Mouse (Mus musculus): ENCODE data around the gene Mfn2. TPM values are rescaled to one million over a fixed set of nuclear protein-coding genes. Genes with fewer than 3 reads are reported as not detected.
A peak's percentile ranks its signal among the peaks of the same experiment; 100 is the strongest.
"Not testable (repeated sequence)": the region's sequence is repeated elsewhere in the genome, so short reads cannot be mapped to it uniquely, and the experiment has no call there.

The Mfn2 gene
- polyA plus RNA-seq, 1 experiment from 2014 or later, result 37.5 TPM

DNA sequence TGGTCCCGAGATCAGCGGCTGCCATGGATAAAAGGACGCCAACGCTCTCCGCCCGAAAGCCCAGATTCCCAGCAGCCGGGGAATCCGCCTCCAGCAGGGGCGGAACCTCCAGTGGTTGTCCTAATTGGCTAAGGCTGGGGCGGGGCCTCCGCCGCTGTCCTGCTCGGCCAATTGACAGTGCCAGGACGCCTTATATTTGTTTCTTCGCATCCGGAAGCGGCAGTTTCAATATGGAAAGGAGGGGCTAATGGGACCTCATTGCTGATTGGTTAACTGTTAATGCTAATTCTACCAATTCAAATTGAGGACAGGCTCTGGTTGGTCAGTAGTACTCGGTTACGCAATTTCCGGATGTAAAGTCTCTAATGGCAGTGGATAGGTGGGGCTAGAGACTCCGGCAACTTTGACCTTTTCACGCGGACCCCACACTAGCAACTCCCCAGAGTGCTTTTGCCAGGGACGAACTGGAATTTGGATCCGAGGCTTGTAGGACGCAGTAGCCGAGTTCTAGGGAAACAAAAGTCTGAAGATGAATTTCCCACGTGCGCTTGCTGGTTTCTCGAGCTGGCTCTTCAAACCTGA lies 36.0 kb downstream of the Mfn2 start, which contains the start of the genes Miip and Fv1:
Miip (minus strand) TSS at position 367 of the 582 bp plus-strand sequence.
Fv1 (plus strand) TSS at position 530 of the 582 bp plus-strand sequence.
- Histone ChIP-seq H3K4me2 (ENCODE audit: low read depth, low read length) (peak within 1 kb of the TSS; percentile 86), H3K9ac (ENCODE audit: low read depth, low read length) (peak within 1 kb of the TSS; percentile 83), H3K9me3 (ENCODE audit: control insufficient read depth, low read length) (no peaks in the 10 kb centered on the region), H3K4me1 (ENCODE audit: control insufficient read depth, insufficient read depth, low read length) (peaks cover 13% of the 10 kb centered on the region; the same call in 1 of the 2 replicates), H3K27me3 (replicated peaks; ENCODE audit: control insufficient read depth, insufficient read depth, low read length) (no peaks in the 10 kb centered on the region), H3K27ac (replicated peaks; ENCODE audit: low read depth, low read length) (peak within 1 kb of the TSS; percentile 86), H3K4me3 (ENCODE audit: low read depth, low read length) (peak within 1 kb of the TSS; percentile 89), H3K36me3 (ENCODE audit: control insufficient read depth, insufficient read depth, low read length) (peaks cover 33% of the 10 kb centered on the region)
- ATAC-seq (ENCODE audit: low read depth) (peak; percentile 98), DNase-seq (ENCODE audit: low spot score) (peak; percentile 99)
- under 1% methylated on average over 30 of the region's 30 CpGs for WGBS

DNA sequence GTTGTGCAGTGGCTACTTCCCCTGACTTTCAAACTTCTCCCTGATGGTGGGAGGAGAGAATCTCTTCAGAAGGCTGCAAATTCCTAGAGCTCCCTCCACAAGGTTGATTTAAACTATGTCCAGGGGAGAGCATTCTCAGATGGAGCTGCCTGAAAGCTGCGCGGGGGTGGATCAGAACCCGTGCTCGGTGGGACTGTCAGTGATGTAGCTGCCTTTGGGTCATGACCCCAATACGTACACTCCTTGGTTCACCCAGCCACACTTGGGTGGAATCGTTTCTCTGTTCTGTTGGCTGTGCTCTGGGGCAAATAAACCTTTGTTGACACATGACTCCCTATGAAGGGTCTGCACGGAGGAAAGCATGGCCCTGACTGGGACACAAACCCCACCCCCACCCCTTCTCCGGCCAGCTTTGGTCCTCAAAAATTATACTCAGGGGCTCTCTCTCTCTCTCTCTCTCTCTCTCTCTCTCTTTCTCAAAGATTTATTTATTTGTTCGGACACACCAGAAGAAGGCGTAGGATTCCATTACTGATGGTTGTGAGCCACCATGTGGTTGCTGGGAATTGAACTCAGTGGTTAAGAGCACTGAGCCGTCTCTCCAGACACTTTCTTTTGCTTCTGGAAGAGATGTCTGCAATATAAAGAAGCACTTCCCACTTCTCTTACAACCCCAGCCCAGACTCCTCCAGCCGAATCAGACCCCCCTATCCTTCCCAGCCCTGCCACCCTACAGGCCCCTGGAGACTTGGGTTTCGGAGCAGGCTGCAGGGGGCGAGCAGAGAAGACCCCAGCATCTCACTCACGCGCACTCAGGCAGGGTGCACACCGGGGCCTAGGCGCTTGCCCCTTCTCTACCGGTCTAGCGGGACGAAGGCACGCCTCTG lies 36.7 kb downstream of the Mfn2 start:
- ATAC-seq (ENCODE audit: low read depth), result no peak; the same call in 1 of the 2 replicates
- Histone ChIP-seq H3K27me3 (replicated peaks; ENCODE audit: control insufficient read depth, insufficient read depth, low read length) (no peaks in the 10 kb centered on the region), H3K9ac (ENCODE audit: low read depth, low read length) (peak overlapping the region; percentile 83), H3K27ac (replicated peaks; ENCODE audit: low read depth, low read length) (peak overlapping the region; percentile 86), H3K36me3 (ENCODE audit: control insufficient read depth, insufficient read depth, low read length) (peaks cover 30% of the 10 kb centered on the region), H3K4me2 (ENCODE audit: low read depth, low read length) (peak overlapping the region; percentile 86), H3K4me3 (ENCODE audit: low read depth, low read length) (peak overlapping the region; percentile 89), H3K9me3 (ENCODE audit: control insufficient read depth, low read length) (no peaks in the 10 kb centered on the region), H3K4me1 (ENCODE audit: control insufficient read depth, insufficient read depth, low read length) (peaks cover 13% of the 10 kb centered on the region; the same call in 1 of the 2 replicates)
- peak; percentile 21 for DNase-seq (ENCODE audit: low spot score)
- WGBS, result 8% methylated on average over 17 of the region's 22 CpGs

DNA sequence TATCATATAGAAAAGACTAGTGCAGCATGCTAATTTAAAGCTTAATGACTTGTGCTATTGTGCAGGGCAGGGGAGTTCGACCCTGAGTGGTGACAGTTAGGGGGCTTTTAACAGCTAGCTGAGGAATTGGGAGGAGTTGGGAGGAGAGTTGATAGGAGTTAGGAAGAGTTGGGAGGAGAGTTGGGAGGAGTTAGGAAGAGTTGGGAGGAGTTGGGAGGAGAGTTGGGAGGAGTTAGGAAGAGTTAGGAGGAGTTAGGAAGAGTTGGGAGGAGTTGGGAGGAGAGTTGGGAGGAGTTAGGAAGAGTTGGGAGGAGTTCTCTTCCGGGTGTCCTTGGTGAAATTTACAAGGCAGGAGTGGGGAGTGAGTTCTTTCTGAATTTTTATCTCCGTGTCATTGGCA lies 37.7 kb downstream of the Mfn2 start:
- WGBS, result 55% methylated on average over 3 of the region's 3 CpGs

DNA sequence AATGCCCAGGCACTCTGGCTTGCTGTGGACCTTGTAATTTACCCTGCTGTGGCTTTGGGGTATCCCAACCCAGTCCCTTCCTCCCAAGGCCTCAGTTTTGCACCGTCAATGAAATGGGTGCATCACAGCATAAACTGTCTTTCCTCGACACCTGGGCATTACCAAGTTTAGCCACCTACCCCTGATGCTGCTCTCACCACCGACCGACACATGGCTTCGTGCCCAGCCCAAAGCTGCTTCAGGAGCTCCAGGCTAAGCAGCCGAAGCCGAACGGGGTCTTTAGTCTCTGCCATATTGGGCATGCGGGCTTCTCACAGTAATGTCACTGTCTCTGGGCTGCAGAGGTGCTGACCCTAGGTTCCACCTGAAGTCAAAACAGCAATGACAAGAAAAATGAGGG lies 38.4 kb downstream of the Mfn2 start:
- Histone ChIP-seq H3K9ac (ENCODE audit: low read depth, low read length) (no peak overlapping the region), H3K36me3 (ENCODE audit: control insufficient read depth, insufficient read depth, low read length) (peaks cover 38% of the 10 kb centered on the region), H3K4me2 (ENCODE audit: low read depth, low read length) (no peak overlapping the region), H3K27ac (replicated peaks; ENCODE audit: low read depth, low read length) (no peak overlapping the region), H3K9me3 (ENCODE audit: control insufficient read depth, low read length) (no peaks in the 10 kb centered on the region), H3K27me3 (replicated peaks; ENCODE audit: control insufficient read depth, insufficient read depth, low read length) (no peaks in the 10 kb centered on the region), H3K4me1 (ENCODE audit: control insufficient read depth, insufficient read depth, low read length) (peaks cover 13% of the 10 kb centered on the region; the same call in 1 of the 2 replicates), H3K4me3 (ENCODE audit: low read depth, low read length) (no peak overlapping the region)
- ATAC-seq (ENCODE audit: low read depth), result no peak
- WGBS, result 98% methylated on average over 9 of the region's 9 CpGs
- no peak for DNase-seq (ENCODE audit: low spot score)

More for the DNA sequence above, 37.7 kb downstream of the Mfn2 start:
- H3K4me1 ChIP-seq (ENCODE audit: control insufficient read depth, insufficient read depth, low read length), result peaks cover 13% of the 10 kb centered on the region; the same call in 1 of the 2 replicates
- H3K27ac ChIP-seq (replicated peaks; ENCODE audit: low read depth, low read length); H3K9me3 ChIP-seq (ENCODE audit: control insufficient read depth, low read length); ATAC-seq (ENCODE audit: low read depth); H3K4me3 ChIP-seq (ENCODE audit: low read depth, low read length); H3K27me3 ChIP-seq (replicated peaks; ENCODE audit: control insufficient read depth, insufficient read depth, low read length); H3K9ac ChIP-seq (ENCODE audit: low read depth, low read length); DNase-seq (ENCODE audit: low spot score); H3K4me2 ChIP-seq (ENCODE audit: low read depth, low read length): not testable (repeated sequence)
- peaks cover 33% of the 10 kb centered on the region for H3K36me3 ChIP-seq (ENCODE audit: control insufficient read depth, insufficient read depth, low read length)

DNA sequence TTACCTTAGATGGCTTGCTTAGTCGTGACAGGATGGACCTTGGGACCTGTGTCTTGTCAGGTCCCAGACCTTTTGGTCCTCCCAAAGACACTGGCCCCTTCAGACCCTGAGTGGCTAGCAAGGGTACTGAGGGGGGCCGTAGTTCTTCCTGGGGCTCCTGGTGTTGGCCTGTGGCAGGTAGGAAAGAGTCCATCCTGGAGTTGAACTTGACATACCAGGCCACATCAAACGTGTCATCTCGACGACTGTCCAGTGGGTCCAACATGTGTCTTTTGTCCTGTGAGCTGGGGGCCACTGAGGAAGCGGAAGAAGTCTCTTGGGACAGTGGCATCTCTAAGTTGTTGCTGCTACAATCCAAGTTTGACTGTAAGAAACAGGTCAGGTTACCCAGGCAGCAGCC lies 38.9 kb downstream of the Mfn2 start:
- Histone ChIP-seq H3K36me3 (ENCODE audit: control insufficient read depth, insufficient read depth, low read length) (peaks cover 41% of the 10 kb centered on the region), H3K4me2 (ENCODE audit: low read depth, low read length) (no peak overlapping the region), H3K4me3 (ENCODE audit: low read depth, low read length) (no peak overlapping the region), H3K27ac (replicated peaks; ENCODE audit: low read depth, low read length) (no peak overlapping the region), H3K4me1 (ENCODE audit: control insufficient read depth, insufficient read depth, low read length) (peaks cover 13% of the 10 kb centered on the region; the same call in 1 of the 2 replicates), H3K9me3 (ENCODE audit: control insufficient read depth, low read length) (no peaks in the 10 kb centered on the region), H3K9ac (ENCODE audit: low read depth, low read length) (no peak overlapping the region), H3K27me3 (replicated peaks; ENCODE audit: control insufficient read depth, insufficient read depth, low read length) (no peaks in the 10 kb centered on the region)
- ATAC-seq (ENCODE audit: low read depth), result no peak
- no peak for DNase-seq (ENCODE audit: low spot score)
- WGBS, result 95% methylated on average over 6 of the region's 6 CpGs

DNA sequence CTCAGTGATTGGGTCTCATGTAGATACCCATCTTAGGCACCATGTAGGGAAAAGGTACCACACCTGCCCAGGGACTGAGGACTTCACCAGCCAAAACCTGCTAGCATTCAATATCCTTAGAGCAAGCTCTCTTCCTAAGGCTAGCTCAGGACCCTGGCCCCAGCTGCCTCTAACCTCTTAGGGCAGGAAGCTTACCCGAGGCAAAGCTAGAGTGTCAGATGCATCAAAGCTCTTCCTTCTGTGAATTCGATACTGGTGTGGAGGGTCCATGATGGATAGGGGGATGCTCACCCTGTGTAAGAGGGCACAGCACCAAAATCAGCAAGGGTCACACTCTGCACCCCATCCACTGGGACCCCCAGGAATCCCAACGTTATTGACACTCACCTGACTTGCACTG lies 42.5 kb downstream of the Mfn2 start:
- H3K9me3 ChIP-seq (ENCODE audit: control insufficient read depth, low read length), result no peaks in the 10 kb centered on the region
- no peak overlapping the region for H3K4me3 ChIP-seq (ENCODE audit: low read depth, low read length)
- WGBS, result 91% methylated on average over 3 of the region's 3 CpGs
- no peak overlapping the region for H3K9ac ChIP-seq (ENCODE audit: low read depth, low read length)
- H3K4me1 ChIP-seq (ENCODE audit: control insufficient read depth, insufficient read depth, low read length), result no peaks in the 10 kb centered on the region
- no peak overlapping the region for H3K4me2 ChIP-seq (ENCODE audit: low read depth, low read length)
- no peak overlapping the region for H3K27ac ChIP-seq (replicated peaks; ENCODE audit: low read depth, low read length)
- H3K27me3 ChIP-seq (replicated peaks; ENCODE audit: control insufficient read depth, insufficient read depth, low read length), result no peaks in the 10 kb centered on the region
- H3K36me3 ChIP-seq (ENCODE audit: control insufficient read depth, insufficient read depth, low read length), result peaks cover 42% of the 10 kb centered on the region
- no peak for ATAC-seq (ENCODE audit: low read depth)
- no peak for DNase-seq (ENCODE audit: low spot score)

DNA sequence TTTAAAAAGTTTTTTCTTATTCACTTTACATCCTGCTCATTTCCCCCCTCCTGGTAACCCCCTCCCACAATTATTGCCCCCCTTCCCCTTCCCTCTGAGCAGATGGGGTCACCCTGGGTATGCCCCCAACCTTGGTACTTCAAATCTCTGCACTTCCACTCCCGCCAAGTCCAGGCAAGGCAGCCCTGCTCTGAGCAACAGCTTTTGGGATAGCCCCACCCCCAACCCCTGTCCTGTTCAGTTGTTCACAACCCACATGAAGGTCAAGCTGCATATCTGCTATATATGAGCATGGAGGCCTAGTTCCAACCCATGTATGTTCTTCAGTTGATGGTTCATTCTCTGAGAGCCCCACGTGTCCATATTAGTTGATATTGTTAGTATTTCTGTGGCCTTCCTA lies 53.7 kb downstream of the Mfn2 start:
- Histone ChIP-seq H3K27me3 (replicated peaks; ENCODE audit: control insufficient read depth, insufficient read depth, low read length) (no peaks in the 10 kb centered on the region), H3K36me3 (ENCODE audit: control insufficient read depth, insufficient read depth, low read length) (peaks cover 2% of the 10 kb centered on the region; the same call in 1 of the 2 replicates), H3K9ac (ENCODE audit: low read depth, low read length) (no peak overlapping the region), H3K4me2 (ENCODE audit: low read depth, low read length) (no peak overlapping the region), H3K9me3 (ENCODE audit: control insufficient read depth, low read length) (peaks cover 4% of the 10 kb centered on the region; the same call in 1 of the 2 replicates), H3K27ac (replicated peaks; ENCODE audit: low read depth, low read length) (no peak overlapping the region), H3K4me1 (ENCODE audit: control insufficient read depth, insufficient read depth, low read length) (peaks cover 8% of the 10 kb centered on the region), H3K4me3 (ENCODE audit: low read depth, low read length) (no peak overlapping the region)
- ATAC-seq (ENCODE audit: low read depth) (no peak), DNase-seq (ENCODE audit: low spot score) (no peak)
- 61% methylated on average over 2 of the region's 2 CpGs for WGBS

DNA sequence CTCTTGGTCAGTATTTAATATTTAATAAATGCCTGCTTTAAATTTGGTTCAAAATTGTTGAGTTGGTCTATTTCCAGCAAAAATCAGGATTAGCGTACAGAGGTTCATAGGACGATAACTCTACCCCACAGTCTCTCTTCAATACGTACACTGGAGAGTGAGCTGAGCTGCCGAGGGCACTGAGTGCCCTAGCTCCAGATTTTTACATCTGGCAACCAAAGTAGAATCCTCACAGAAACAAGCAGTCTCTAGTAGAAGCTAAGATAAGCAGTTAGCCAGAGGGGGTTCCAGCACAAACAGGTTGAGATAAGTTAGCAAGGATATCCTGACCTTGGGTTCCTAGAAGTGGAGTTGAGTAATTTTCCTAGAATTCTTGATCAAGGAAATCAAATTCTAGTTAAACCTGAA lies 55.9 kb downstream of the Mfn2 start:
- H3K4me2 ChIP-seq (ENCODE audit: low read depth, low read length), result peak overlapping the region; percentile 72
- peak overlapping the region; percentile 64 for H3K4me3 ChIP-seq (ENCODE audit: low read depth, low read length)
- H3K27ac ChIP-seq (replicated peaks; ENCODE audit: low read depth, low read length), result peak overlapping the region; percentile 10; the same call in 1 of the 2 replicates
- no peaks in the 10 kb centered on the region for H3K27me3 ChIP-seq (replicated peaks; ENCODE audit: control insufficient read depth, insufficient read depth, low read length)
- peaks cover 8% of the 10 kb centered on the region for H3K4me1 ChIP-seq (ENCODE audit: control insufficient read depth, insufficient read depth, low read length)
- H3K9ac ChIP-seq (ENCODE audit: low read depth, low read length), result peak overlapping the region; percentile 70
- peaks cover 22% of the 10 kb centered on the region for H3K9me3 ChIP-seq (ENCODE audit: control insufficient read depth, low read length)
- H3K36me3 ChIP-seq (ENCODE audit: control insufficient read depth, insufficient read depth, low read length), result peaks cover 24% of the 10 kb centered on the region
- WGBS, result 4% methylated on average over 4 of the region's 4 CpGs
- ATAC-seq (ENCODE audit: low read depth), result peak; percentile 69
- no peak for DNase-seq (ENCODE audit: low spot score)

Data from embryonic facial prominence, embryonic 14.5 days (tissue).